Mouse (Mus musculus) brain, adult 2 months (tissue): ENCODE data around the gene Cpxm2.

Experiments used
- DNase-seq: peaks from one replicate; pipeline ENCODE4 v3.0.0; 2011; ENCODE audit warnings: low read depth, low spot score

The Cpxm2 gene

GRCm38 (mm10) chr7:132145227-132145800, 9.2 kb downstream of the Cpxm2 start:
- no peak for DNase-seq

- peak; percentile 29 for DNase-seq
Observed at GRCm38 (mm10) chr7:132128687-132129086, 25.9 kb downstream of the Cpxm2 start.

GRCm38 (mm10) chr7:132124948-132125347, 29.6 kb downstream of the Cpxm2 start:
- peak; percentile 48 for DNase-seq

- DNase-seq, result no peak
Observed at GRCm38 (mm10) chr7:132123211-132123610, 31.3 kb downstream of the Cpxm2 start.

- no peak for DNase-seq
Observed at GRCm38 (mm10) chr7:132119817-132120216, 34.7 kb downstream of the Cpxm2 start.

- DNase-seq, result peak; percentile 33
Observed at GRCm38 (mm10) chr7:132111770-132112169, 42.8 kb downstream of the Cpxm2 start.

GRCm38 (mm10) chr7:132110308-132110707, 44.2 kb downstream of the Cpxm2 start:
- DNase-seq, result peak; percentile 37

GRCm38 (mm10) chr7:132106891-132107290, 47.6 kb downstream of the Cpxm2 start:
- peak; percentile 63 for DNase-seq

- no peak for DNase-seq
Observed at GRCm38 (mm10) chr7:132105326-132105725, 49.2 kb downstream of the Cpxm2 start.

- peak; percentile 36 for DNase-seq
Observed at GRCm38 (mm10) chr7:132098441-132098840, 56.1 kb downstream of the Cpxm2 start.

- DNase-seq, result no peak
Observed at GRCm38 (mm10) chr7:132094666-132095065, 59.9 kb downstream of the Cpxm2 start.

GRCm38 (mm10) chr7:132091551-132091950, 63.0 kb downstream of the Cpxm2 start:
- DNase-seq, result peak; percentile 8

- peak; percentile 50 for DNase-seq
Observed at GRCm38 (mm10) chr7:132088606-132089005, 65.9 kb downstream of the Cpxm2 start.

- peak; percentile 29 for DNase-seq
Observed at GRCm38 (mm10) chr7:132088181-132088580, 66.4 kb downstream of the Cpxm2 start.

GRCm38 (mm10) chr7:132075825-132076224, 78.7 kb downstream of the Cpxm2 start:
- DNase-seq, result no peak

GRCm38 (mm10) chr7:132074503-132074902, 80.0 kb downstream of the Cpxm2 start:
- peak; percentile 74 for DNase-seq

GRCm38 (mm10) chr7:132070877-132071625, 83.5 kb downstream of the Cpxm2 start:
- DNase-seq, result no peak

GRCm38 (mm10) chr7:132067951-132068350, 86.6 kb downstream of the Cpxm2 start:
- peak; percentile 89 for DNase-seq

- DNase-seq, result no peak
Observed at GRCm38 (mm10) chr7:132067511-132067910, 87.0 kb downstream of the Cpxm2 start.

GRCm38 (mm10) chr7:132060116-132060515, 94.4 kb downstream of the Cpxm2 start:
- no peak for DNase-seq

- no peak for DNase-seq
Observed at GRCm38 (mm10) chr7:132056565-132056964, 98.0 kb downstream of the Cpxm2 start.

GRCm38 (mm10) chr7:132046662-132047061, 107.9 kb downstream of the Cpxm2 start:
- peak; percentile 31 for DNase-seq

GRCm38 (mm10) chr7:132031940-132032531, 122.5 kb downstream of the Cpxm2 start:
- peak; percentile 69 for DNase-seq
